Mouse (Mus musculus) urinary bladder, postnatal 14 days (tissue): ENCODE data around the gene Zscan22.
"Not testable (repeated sequence)": the region's sequence is repeated elsewhere in the genome, so short reads cannot be mapped to it uniquely, and the experiment has no call there.

ENCODE experiments used
- DNase-seq: peaks from one replicate; pipeline ENCODE4 v3.0.0; 2021; ENCODE audit warnings: low spot score

Gene Zscan22

GRCm38 (mm10) chr7:12927693-12928589 lies 30.3 kb downstream of the Zscan22 start:
- DNase-seq = peak; percentile 33

- DNase-seq = no peak
Measured at GRCm38 (mm10) chr7:12933615-12934140, 36.1 kb downstream of the Zscan22 start.

- no peak for DNase-seq
Measured at GRCm38 (mm10) chr7:12934808-12935207, 37.2 kb downstream of the Zscan22 start.

GRCm38 (mm10) chr7:12937254-12937803 lies 39.7 kb downstream of the Zscan22 start:
- not testable (repeated sequence) for DNase-seq

- no peak for DNase-seq
Measured at GRCm38 (mm10) chr7:12940599-12940998, 43.0 kb downstream of the Zscan22 start.

- DNase-seq = no peak
Measured at GRCm38 (mm10) chr7:12943488-12943887, 45.9 kb downstream of the Zscan22 start.

- DNase-seq = peak; percentile 93
Measured at GRCm38 (mm10) chr7:12949032-12949871, 51.6 kb downstream of the Zscan22 start.

GRCm38 (mm10) chr7:12949872-12950229 lies 52.2 kb downstream of the Zscan22 start:
- no peak for DNase-seq

- DNase-seq = no peak
Measured at GRCm38 (mm10) chr7:12954896-12955295, 57.3 kb downstream of the Zscan22 start.

- no peak for DNase-seq
Measured at GRCm38 (mm10) chr7:12957511-12957910, 59.9 kb downstream of the Zscan22 start.
